Mouse (Mus musculus) ES-Bruce4 (cell line): ENCODE results near the gene Dpep3. TPM values are rescaled to one million over a fixed set of nuclear protein-coding genes. Genes with fewer than 3 reads are reported as not detected.
"Not testable (repeated sequence)": the region's sequence is repeated elsewhere in the genome, so short reads cannot be mapped to it uniquely, and the experiment has no call there.

ENCODE experiments used
- H3K27ac ChIP-seq: 2 replicates; pipeline ENCODE4 v1.5.1; 2012; ENCODE audit warnings: low read length, inconsistent platforms; ENCODE audit not compliant: insufficient read depth
- H3K27me3 ChIP-seq: 2 replicates; pipeline ENCODE4 v1.6.1; 2012; ENCODE audit warnings: mild to moderate bottlenecking, low read length, inconsistent platforms; ENCODE audit not compliant: control insufficient read depth, poor library complexity, insufficient read depth, severe bottlenecking
- H3K36me3 ChIP-seq: 2 replicates; pipeline ENCODE4 v1.6.1; 2012; ENCODE audit warnings: inconsistent platforms, mild to moderate bottlenecking, low read length, moderate library complexity; ENCODE audit not compliant: control insufficient read depth, poor library complexity, insufficient read depth, severe bottlenecking
- H3K4me1 ChIP-seq: one replicate; pipeline ENCODE4 v1.8.1; 2011; ENCODE audit warnings: low read length; ENCODE audit not compliant: control insufficient read depth, insufficient read depth
- H3K4me3 ChIP-seq: 2 replicates; pipeline ENCODE4 v1.5.1; 2011; ENCODE audit warnings: low read depth, mild to moderate bottlenecking, low read length
- H3K9ac ChIP-seq: 2 replicates; pipeline ENCODE4 v1.6.1; 2012; ENCODE audit warnings: low read depth, mild to moderate bottlenecking, inconsistent platforms; ENCODE audit not compliant: poor library complexity, severe bottlenecking
- H3K9me3 ChIP-seq: replicated peaks from 2 replicates; pipeline ENCODE4 v1.6.1; 2012; ENCODE audit warnings: mild to moderate bottlenecking, low read length, inconsistent platforms; ENCODE audit not compliant: control insufficient read depth, poor library complexity, insufficient read depth, severe bottlenecking
- CTCF ChIP-seq: IDR thresholded peaks from one replicate; pipeline ENCODE4 v1.8.1; 2011; ENCODE audit warnings: low read depth, low read length
- EP300 ChIP-seq: IDR thresholded peaks from 2 replicates; pipeline ENCODE4 v1.6.1; 2011; ENCODE audit warnings: low read depth, low read length; ENCODE audit not compliant: insufficient read depth
- POLR2A ChIP-seq: IDR thresholded peaks from one replicate; pipeline ENCODE4 v1.8.1; 2011; ENCODE audit warnings: low read length; ENCODE audit not compliant: insufficient read depth
- polyA plus RNA-seq: library from polyadenylated mRNA; stranded (reverse); fragments of >200 nt; gene quantifications from 2 replicates; pipeline ENCODE4 v1.2.4, GENCODE M21; 2011; ENCODE audit warnings: low read depth; ENCODE audit not compliant: missing spikeins, insufficient read depth, insufficient read length

Gene Dpep3
- polyA plus RNA-seq, 1 experiment: 0.48 TPM

DNA sequence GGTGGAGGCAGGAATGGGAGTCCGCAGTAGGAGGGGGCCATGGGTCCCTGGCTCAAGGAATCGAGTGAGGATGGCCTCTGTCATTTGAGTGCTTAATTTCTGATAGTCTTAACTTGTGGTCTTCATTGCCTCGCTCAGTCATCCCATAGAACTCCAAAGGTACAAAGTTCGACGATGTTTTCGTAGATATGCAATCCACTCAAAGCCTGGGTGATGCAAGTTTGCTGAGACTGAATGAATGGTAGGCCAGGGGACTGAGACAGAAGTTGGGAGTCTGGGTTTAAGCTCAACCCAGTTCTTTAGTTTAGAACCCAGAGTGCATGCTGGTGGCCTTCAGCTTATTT, 32.4 kb upstream of the Dpep3 start, which contains the start of gene Ddx28:
Gene Ddx28 (minus strand): TSS at position 240 of the 344 bp plus-strand sequence.
- Histone ChIP-seq H3K36me3 (peaks cover 14% of the 10 kb centered on the region), H3K27ac (peak within 1 kb of the TSS; percentile 5; the same call in 1 of the 2 replicates), H3K9me3 (no peaks in the 10 kb centered on the region), H3K9ac (peak within 1 kb of the TSS; percentile 77), H3K4me3 (peak within 1 kb of the TSS; percentile 93), H3K4me1 (no peaks in the 10 kb centered on the region), H3K27me3 (no peaks in the 10 kb centered on the region)
- TF ChIP-seq POLR2A (no peak), EP300 (no peak), CTCF (no peak)

DNA sequence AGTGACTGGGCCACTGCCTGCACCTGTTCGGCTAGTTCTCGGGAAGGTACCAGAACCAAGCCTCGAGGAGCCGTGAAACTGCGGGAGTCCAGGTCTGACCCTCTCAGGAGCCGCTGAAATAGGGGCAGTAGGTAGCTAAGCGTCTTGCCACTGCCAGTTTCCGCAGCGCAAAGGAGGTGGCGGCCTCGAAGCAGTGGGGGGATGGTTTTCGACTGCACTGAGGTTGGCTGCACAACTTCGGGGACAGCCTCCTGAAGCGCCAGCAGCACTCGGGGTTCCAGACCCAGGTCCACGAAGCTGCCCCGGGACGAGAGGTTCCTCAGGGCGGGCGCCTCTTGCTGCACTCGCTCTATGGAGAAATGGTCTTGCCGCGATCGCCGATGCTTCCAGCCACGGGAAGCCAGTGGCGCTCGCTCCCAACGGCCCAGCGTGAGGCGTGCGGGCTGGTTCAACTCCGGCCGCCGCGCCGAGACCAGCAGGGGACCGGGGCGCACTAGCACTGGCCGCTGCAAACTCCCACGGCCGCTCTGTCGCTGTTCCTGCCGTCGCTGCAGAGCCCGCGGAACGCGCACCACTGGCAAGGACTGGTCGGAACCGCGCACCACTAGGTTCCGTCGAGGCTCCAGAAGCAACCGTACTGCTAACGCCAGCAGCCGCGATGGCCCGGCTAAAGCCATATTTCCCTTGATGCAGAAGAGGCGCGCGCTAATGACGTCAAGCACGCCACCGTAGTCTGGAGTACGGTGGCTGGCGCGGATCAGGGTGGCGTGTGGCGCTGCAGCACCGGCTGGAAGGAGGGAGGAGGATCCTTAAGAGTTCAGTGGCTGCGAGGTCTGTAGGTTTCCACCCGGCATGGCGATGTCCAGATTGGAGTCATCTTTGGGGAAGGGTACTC, 31.8 kb upstream of the Dpep3 start:
- Histone ChIP-seq H3K9me3 (no peaks in the 10 kb centered on the region), H3K9ac (peak overlapping the region; percentile 77), H3K36me3 (peaks cover 9% of the 10 kb centered on the region), H3K4me3 (peak overlapping the region; percentile 93), H3K27me3 (no peaks in the 10 kb centered on the region), H3K27ac (peak overlapping the region; percentile 5; the same call in 1 of the 2 replicates), H3K4me1 (no peaks in the 10 kb centered on the region)
- TF ChIP-seq EP300 (peak; percentile 52; the same call in 1 of the 2 replicates), POLR2A (peak; percentile 67), CTCF (no peak)

DNA sequence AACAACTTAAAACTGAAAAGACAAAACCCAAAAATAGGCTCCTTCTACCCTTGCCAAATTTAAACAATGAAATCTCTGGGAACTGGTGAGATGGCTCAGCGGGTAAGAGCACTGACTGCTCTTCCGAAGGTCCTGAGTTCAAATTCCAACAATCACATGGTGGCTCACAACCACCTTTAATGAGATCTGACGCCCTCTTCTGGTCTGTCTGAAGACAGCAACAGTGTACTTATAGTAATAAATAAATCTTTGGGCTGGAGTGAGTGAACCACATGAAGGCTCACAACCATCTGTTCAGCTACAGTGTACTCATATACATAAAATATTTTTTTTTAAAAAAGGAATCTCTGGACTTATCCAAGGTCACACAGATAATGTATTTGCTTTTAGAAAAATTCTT, 28.7 kb upstream of the Dpep3 start:
- not testable (repeated sequence) for H3K9me3 ChIP-seq, H3K4me1 ChIP-seq, H3K27ac ChIP-seq, H3K27me3 ChIP-seq, H3K36me3 ChIP-seq, H3K4me3 ChIP-seq, H3K9ac ChIP-seq

DNA sequence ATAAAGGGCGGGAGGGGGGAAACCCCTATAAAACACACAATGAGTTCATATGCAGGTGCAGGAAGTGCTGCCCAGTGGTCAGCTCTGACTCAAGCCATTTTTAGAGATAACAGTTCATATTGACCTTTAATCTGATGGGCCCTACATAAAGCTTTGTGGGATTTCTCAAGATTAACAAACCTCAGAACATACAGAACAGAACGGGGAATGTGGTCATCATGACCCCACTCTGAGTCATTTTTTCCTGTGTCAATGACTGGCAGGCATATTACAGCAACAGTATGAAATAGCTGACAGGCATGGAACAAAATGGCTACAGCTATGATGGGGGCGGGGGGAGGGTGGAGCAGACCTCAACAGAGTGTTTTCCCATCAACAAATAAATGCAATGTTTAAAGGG, 27.9 kb upstream of the Dpep3 start:
- TF ChIP-seq EP300 (no peak), CTCF (no peak), POLR2A (no peak)
- H3K4me3 ChIP-seq: no peak overlapping the region

DNA sequence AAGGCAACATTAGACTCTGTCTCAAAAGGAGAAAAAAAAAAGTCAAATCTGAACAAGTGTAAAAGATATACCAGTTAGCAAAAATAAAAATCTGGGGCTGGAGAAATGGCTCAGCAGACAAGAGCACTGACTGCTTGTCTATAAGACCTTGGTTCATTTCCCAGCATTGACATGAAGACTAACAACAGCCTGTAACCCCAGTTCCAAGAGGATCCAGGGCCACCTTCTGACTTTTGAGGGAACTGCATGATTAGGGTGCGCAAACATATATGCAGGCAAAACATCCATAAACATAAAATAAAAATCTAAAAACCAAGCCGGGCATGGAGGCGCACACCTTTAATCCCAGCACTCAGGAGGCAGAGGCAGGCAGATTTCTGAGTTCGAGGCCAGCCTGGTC, 27.2 kb upstream of the Dpep3 start:
- H3K4me1 ChIP-seq: no peaks in the 10 kb centered on the region
- H3K27me3 ChIP-seq: no peaks in the 10 kb centered on the region

More for the DNA sequence above, 27.9 kb upstream of the Dpep3 start:
- H3K27ac ChIP-seq: no peak overlapping the region
- peaks cover 4% of the 10 kb centered on the region; the same call in 1 of the 2 replicates for H3K36me3 ChIP-seq
- no peak overlapping the region for H3K9ac ChIP-seq
- no peaks in the 10 kb centered on the region for H3K27me3 ChIP-seq
- no peaks in the 10 kb centered on the region for H3K9me3 ChIP-seq
- no peaks in the 10 kb centered on the region for H3K4me1 ChIP-seq

DNA sequence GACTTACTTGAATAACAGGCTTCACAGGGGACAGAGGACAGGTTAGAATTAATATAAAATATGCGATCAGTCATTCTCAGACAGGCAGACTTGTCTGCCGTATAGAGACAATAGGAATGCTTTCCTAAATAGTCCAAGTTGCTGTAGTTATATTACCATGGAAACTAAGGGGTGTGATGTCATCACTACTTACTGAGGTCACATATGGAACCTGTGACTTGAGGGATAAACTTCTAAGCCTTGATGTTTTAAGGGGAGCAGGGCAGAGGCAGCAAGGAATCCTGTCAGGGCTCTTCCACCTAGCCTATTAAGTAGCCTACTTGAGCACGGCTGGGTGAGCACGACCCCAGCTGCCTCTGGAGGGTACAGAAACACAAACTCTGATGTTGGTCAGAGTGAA, 26.6 kb upstream of the Dpep3 start, which contains the start of gene Dpep2nb:
Gene Dpep2nb (minus strand): TSS at position 101 of the 400 bp plus-strand sequence.
- no peak within 1 kb of the TSS for H3K27ac ChIP-seq
- no peak within 1 kb of the TSS for H3K9ac ChIP-seq
- no peak within 1 kb of the TSS for H3K4me3 ChIP-seq
- H3K9me3 ChIP-seq: no peaks in the 10 kb centered on the region
- no peaks in the 10 kb centered on the region for H3K27me3 ChIP-seq
- no peaks in the 10 kb centered on the region for H3K4me1 ChIP-seq
- TF ChIP-seq POLR2A: no peak
- TF ChIP-seq EP300: no peak
- TF ChIP-seq CTCF: no peak
- peaks cover 4% of the 10 kb centered on the region; the same call in 1 of the 2 replicates for H3K36me3 ChIP-seq

More for the DNA sequence above, 27.2 kb upstream of the Dpep3 start:
- peaks cover 4% of the 10 kb centered on the region; the same call in 1 of the 2 replicates for H3K36me3 ChIP-seq
- H3K9me3 ChIP-seq: no peaks in the 10 kb centered on the region
- no peak overlapping the region for H3K4me3 ChIP-seq
- no peak for TF ChIP-seq EP300
- no peak for TF ChIP-seq CTCF
- TF ChIP-seq POLR2A: no peak
- H3K27ac ChIP-seq: no peak overlapping the region
- H3K9ac ChIP-seq: no peak overlapping the region
